Mouse (Mus musculus) fibroblast of lung, adult 2 months (primary cell): ENCODE results near the gene Gm49601.

ENCODE experiments used
- DNase-seq: peaks from one replicate; pipeline ENCODE4 v3.0.0-alpha.2; 2011; ENCODE audit warnings: low read depth

Gm49601 gene

DNA sequence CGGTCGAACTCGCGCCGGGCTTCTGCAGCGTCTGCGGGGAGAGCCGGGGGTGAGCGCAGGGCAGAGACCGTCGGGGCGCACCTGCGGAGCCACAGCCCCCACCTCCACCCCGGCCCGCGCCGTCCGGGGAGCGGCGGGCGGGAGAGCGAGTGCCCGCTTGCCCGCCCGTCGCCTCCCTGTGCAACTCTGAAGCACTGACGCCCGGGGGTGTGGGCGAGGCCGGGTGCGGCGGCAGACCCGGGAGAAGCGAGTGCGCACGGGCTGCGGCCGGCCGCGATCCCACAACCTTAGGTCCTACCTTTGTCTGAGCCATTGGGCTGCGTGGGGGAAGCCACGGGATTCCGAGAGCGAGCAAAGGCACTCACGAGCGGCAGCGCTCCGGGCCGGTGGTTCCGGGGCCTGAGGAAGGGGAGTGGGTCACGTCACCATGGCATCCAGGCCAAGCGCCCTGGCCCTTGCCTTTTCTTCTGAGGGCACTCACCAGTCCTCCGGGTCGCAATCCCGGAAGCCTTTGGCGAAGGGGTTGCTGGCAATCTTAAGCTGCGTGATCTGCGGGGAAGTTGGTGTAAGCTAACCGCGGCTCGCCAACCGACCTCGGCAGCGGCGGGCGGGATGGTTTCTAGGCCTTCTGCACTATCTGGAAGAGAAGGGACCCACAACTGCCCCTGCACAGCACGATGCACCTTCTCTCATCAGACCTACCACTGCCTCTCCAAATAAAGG, 43.6 kb downstream of the Gm49601 start:
- no peak for DNase-seq

DNA sequence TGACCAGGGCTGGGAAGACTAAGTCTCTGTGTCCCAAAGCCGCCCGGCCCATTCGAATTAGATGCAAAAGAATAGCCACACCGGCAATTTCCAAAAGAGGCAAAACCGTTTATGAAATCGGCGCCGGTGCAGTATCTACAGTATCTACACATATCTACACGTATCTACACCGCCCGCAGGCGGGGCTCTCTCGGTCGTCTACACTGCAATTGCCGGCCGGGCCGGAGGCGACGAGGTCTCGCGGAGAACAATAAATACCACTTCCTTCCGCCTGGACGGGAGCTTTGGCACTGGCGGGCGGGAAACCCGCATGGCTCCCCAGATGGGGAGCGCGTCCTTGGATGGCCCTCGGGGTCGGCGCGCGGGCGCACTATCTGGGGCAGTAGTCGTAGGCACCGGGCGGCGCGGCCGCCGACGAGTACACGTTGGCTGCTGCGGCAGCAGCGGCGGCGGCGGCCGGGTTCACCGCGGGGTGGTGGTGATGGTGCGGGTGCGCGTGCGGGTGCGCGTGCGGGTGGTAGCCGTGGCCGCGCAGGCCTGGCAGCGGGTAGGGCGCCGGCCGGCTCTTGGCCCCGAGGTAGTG, 44.5 kb downstream of the Gm49601 start:
- no peak for DNase-seq

DNA sequence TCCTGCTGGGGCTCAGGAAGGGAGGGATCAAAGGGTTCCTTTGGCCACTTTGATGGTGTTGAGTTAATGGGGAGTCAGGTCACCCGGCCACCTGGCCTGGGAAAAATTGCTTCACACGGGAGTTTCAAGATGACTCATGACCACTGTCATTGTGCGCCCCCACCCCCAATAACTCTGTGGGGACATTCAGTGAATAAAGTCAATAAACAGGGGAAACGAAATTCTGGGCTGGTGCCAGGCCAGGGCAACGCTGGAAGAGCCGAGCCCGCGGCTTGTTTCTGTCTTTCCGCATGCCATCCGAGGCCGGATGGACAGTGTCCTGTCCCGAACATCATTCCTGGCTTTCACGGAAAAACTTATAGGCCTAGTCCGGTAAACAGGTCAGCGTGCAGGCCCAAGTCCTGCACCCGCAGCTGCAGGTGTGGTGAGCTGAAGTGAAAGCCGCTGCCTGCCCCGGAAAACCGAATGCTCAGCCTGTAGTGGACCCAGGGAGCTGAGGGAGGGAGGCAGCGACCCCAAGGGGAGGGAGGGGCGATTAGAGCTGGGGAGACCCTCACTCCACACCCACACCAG, 45.1 kb downstream of the Gm49601 start:
- no peak for DNase-seq

DNA sequence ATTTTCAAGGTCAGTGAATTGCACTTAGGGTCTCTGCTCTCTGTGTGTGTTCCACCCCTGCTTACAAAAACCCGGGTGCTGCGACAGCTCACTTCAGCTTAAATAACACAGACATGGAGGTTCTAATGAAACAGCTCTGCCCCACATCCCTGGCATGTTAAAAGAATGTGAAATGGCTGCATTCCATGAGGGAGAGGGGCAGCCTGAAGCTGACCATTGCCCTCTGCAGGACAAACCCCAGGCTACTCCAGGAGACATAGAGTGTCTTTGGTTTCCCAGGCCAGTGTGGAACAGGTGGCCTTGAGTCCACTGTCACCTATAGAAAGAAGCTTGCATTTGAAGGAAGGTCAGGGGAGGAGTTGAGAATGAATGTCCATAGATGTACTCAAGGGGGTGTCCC, 45.8 kb downstream of the Gm49601 start:
- no peak for DNase-seq

DNA sequence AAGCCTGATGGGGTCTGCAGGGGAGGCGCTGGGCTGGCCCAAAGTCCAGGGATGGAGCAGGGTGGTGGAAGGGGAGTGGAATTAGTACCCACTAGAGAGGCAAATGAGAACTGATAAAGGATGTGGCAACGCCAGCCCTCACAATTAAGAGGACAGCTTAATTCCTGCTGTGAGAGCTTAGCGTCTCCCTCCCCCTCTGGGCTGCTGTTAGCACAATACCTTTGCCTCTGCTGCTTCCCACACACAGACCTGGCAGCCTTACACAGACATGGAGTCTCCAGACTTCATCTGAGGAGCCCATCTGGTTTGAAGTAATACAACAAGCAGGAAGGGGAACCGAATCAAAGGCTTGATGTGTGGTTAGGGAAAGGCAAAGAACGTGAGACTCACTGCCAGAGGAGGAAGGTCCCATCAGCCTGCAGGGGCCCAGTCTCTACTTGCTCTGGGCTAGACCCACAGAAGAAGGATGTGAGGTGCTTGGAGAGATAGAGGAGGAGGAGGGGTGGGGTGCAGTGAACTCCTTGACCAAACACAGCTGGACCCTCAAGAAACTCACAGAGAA, 48.5 kb downstream of the Gm49601 start:
- DNase-seq = peak; percentile 18

DNA sequence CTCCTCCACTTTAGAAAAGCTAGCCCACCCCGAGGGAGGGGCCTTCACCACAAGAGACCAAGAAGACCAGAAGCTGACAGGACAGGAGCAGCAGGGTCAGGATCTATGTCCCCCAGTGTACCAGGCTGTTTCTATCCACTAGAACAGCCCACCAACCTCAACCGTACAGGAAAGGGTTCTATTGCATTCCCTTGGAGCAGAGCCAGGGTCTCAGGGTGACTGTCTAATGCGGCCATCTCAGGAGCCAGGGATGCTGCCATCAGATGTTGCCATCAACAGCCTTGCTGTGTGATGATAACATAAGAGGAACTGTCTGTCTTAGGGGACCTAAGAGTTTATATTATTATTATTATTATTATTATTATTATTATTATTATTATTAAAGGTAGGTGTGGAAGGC, 49.2 kb downstream of the Gm49601 start:
- no peak for DNase-seq

DNA sequence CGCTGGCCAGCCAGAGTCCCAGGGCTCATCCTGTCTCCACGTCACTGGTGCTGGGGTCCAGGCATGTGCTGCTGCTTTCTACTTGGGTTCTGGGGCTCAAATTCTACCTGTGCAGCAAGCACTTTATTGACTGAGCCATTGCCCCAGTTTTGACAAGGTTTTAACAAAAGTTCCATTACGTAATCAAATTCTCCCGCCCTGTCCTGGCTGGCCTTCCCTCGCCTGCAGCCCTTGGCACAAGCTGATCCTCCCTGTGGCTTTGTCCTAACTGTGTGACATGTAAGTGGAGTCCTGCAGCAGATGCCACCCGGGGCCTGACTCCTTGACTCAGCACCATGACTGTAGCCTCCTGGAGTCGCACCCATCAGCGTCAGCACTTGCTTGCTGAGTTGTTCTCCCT, 52.0 kb downstream of the Gm49601 start:
- no peak for DNase-seq
